Mouse (Mus musculus): ENCODE data around the gene Itgb5. TPM values are rescaled to one million over a fixed set of nuclear protein-coding genes. Genes with fewer than 3 reads are reported as not detected.

Itgb5 gene
- total and polyA plus RNA-seq, 2 experiments from 2014 or later: 18.4 to 46.7 TPM

- no peaks in the 10 kb centered on the region for H3K36me3 ChIP-seq (ENCODE audit: insufficient read depth, low read length)
- DNase-seq (ENCODE audit: low spot score) (peak; percentile 33), ATAC-seq (no peak)
- no peak overlapping the region for H3K4me2 ChIP-seq (ENCODE audit: low read depth, low read length)
- no peaks in the 10 kb centered on the region for H3K27me3 ChIP-seq (ENCODE audit: insufficient read depth, low read length)
- no peak overlapping the region for H3K4me3 ChIP-seq (ENCODE audit: low read length)
- 60% methylated on average over 17 of the region's 17 CpGs for WGBS
- no peaks in the 10 kb centered on the region for H3K9me3 ChIP-seq (ENCODE audit: low read length)
- TF ChIP-seq CTCF (IDR thresholded peaks at IDR 0.05; ENCODE audit: low read depth): peak; percentile 78
- no peaks in the 10 kb centered on the region for H3K4me1 ChIP-seq (ENCODE audit: insufficient read depth, low read length)
- H3K9ac ChIP-seq (replicated peaks; ENCODE audit: low read length): no peak overlapping the region
- H3K27ac ChIP-seq: no peak overlapping the region
Observed at GRCm38 (mm10) chr16:33988358-33989012, 159.0 kb downstream of the Itgb5 start.

GRCm38 (mm10) chr16:33989106-33989505, 159.6 kb downstream of the Itgb5 start:
- Histone ChIP-seq H3K9me3 (ENCODE audit: low read length) (no peaks in the 10 kb centered on the region), H3K4me3 (ENCODE audit: low read length) (no peak overlapping the region), H3K36me3 (ENCODE audit: insufficient read depth, low read length) (no peaks in the 10 kb centered on the region), H3K27ac (no peak overlapping the region), H3K4me1 (ENCODE audit: insufficient read depth, low read length) (no peaks in the 10 kb centered on the region), H3K4me2 (ENCODE audit: low read depth, low read length) (no peak overlapping the region), H3K27me3 (ENCODE audit: insufficient read depth, low read length) (no peaks in the 10 kb centered on the region), H3K9ac (replicated peaks; ENCODE audit: low read length) (no peak overlapping the region)
- DNase-seq (ENCODE audit: low spot score) (no peak), ATAC-seq (no peak)
- 78% methylated on average over 1 of the region's 1 CpGs for WGBS
- no peak for TF ChIP-seq CTCF (IDR thresholded peaks at IDR 0.05; ENCODE audit: low read depth)

- Histone ChIP-seq H3K4me2 (ENCODE audit: low read depth, low read length) (no peak overlapping the region), H3K27ac (no peak overlapping the region), H3K36me3 (ENCODE audit: insufficient read depth, low read length) (no peaks in the 10 kb centered on the region), H3K27me3 (ENCODE audit: insufficient read depth, low read length) (no peaks in the 10 kb centered on the region), H3K9me3 (ENCODE audit: low read length) (no peaks in the 10 kb centered on the region), H3K4me1 (ENCODE audit: insufficient read depth, low read length) (no peaks in the 10 kb centered on the region), H3K9ac (replicated peaks; ENCODE audit: low read length) (no peak overlapping the region), H3K4me3 (ENCODE audit: low read length) (no peak overlapping the region)
- DNase-seq (ENCODE audit: low spot score): no peak
- no peak for ATAC-seq
- 90% methylated on average over 4 of the region's 4 CpGs for whole genome bisulfite sequencing
- TF ChIP-seq CTCF (IDR thresholded peaks at IDR 0.05; ENCODE audit: low read depth): no peak
Observed at GRCm38 (mm10) chr16:33990712-33991111, 161.2 kb downstream of the Itgb5 start.

GRCm38 (mm10) chr16:33994321-33994720, 164.9 kb downstream of the Itgb5 start:
- Histone ChIP-seq H3K9me3 (ENCODE audit: low read length) (no peaks in the 10 kb centered on the region), H3K36me3 (ENCODE audit: insufficient read depth, low read length) (no peaks in the 10 kb centered on the region), H3K27ac (no peak overlapping the region), H3K27me3 (ENCODE audit: insufficient read depth, low read length) (no peaks in the 10 kb centered on the region), H3K4me2 (ENCODE audit: low read depth, low read length) (no peak overlapping the region), H3K9ac (replicated peaks; ENCODE audit: low read length) (no peak overlapping the region), H3K4me1 (ENCODE audit: insufficient read depth, low read length) (no peaks in the 10 kb centered on the region), H3K4me3 (ENCODE audit: low read length) (no peak overlapping the region)
- 67% methylated on average over 6 of the region's 6 CpGs for WGBS
- DNase-seq (ENCODE audit: low spot score) (no peak), ATAC-seq (no peak)
- no peak for TF ChIP-seq CTCF (IDR thresholded peaks at IDR 0.05; ENCODE audit: low read depth)

- Histone ChIP-seq H3K4me2 (ENCODE audit: low read depth, low read length) (no peak overlapping the region), H3K27me3 (ENCODE audit: insufficient read depth, low read length) (no peaks in the 10 kb centered on the region), H3K9me3 (ENCODE audit: low read length) (no peaks in the 10 kb centered on the region), H3K4me3 (ENCODE audit: low read length) (no peak overlapping the region), H3K4me1 (ENCODE audit: insufficient read depth, low read length) (no peaks in the 10 kb centered on the region), H3K27ac (no peak overlapping the region), H3K36me3 (ENCODE audit: insufficient read depth, low read length) (no peaks in the 10 kb centered on the region), H3K9ac (replicated peaks; ENCODE audit: low read length) (no peak overlapping the region)
- WGBS: 78% methylated on average over 3 of the region's 3 CpGs
- DNase-seq (ENCODE audit: low spot score): no peak
- TF ChIP-seq CTCF (IDR thresholded peaks at IDR 0.05; ENCODE audit: low read depth): no peak
- no peak for ATAC-seq
Observed at GRCm38 (mm10) chr16:33995496-33995895, 166.0 kb downstream of the Itgb5 start.

- 6% methylated on average over 5 of the region's 5 CpGs for WGBS
- H3K4me1 ChIP-seq (ENCODE audit: insufficient read depth, low read length): no peaks in the 10 kb centered on the region
- H3K27ac ChIP-seq: no peak overlapping the region
- H3K27me3 ChIP-seq (ENCODE audit: insufficient read depth, low read length): no peaks in the 10 kb centered on the region
- DNase-seq (ENCODE audit: low spot score) (peak; percentile 76), ATAC-seq (no peak)
- no peak overlapping the region for H3K4me2 ChIP-seq (ENCODE audit: low read depth, low read length)
- H3K9me3 ChIP-seq (ENCODE audit: low read length): no peaks in the 10 kb centered on the region
- no peak overlapping the region for H3K4me3 ChIP-seq (ENCODE audit: low read length)
- peak; percentile 86 for TF ChIP-seq CTCF (IDR thresholded peaks at IDR 0.05; ENCODE audit: low read depth)
- H3K9ac ChIP-seq (replicated peaks; ENCODE audit: low read length): no peak overlapping the region
- no peaks in the 10 kb centered on the region for H3K36me3 ChIP-seq (ENCODE audit: insufficient read depth, low read length)
Observed at GRCm38 (mm10) chr16:33996030-33996429, 166.6 kb downstream of the Itgb5 start.

GRCm38 (mm10) chr16:33998011-33998410, 168.5 kb downstream of the Itgb5 start:
- Histone ChIP-seq H3K9ac (replicated peaks; ENCODE audit: low read length) (no peak overlapping the region), H3K4me3 (ENCODE audit: low read length) (no peak overlapping the region), H3K4me2 (ENCODE audit: low read depth, low read length) (no peak overlapping the region), H3K9me3 (ENCODE audit: low read length) (no peaks in the 10 kb centered on the region), H3K27ac (no peak overlapping the region), H3K36me3 (ENCODE audit: insufficient read depth, low read length) (no peaks in the 10 kb centered on the region), H3K4me1 (ENCODE audit: insufficient read depth, low read length) (no peaks in the 10 kb centered on the region), H3K27me3 (ENCODE audit: insufficient read depth, low read length) (no peaks in the 10 kb centered on the region)
- ATAC-seq: 0 out of 2 replicates have a peak, but pooled peaks have one; percentile 11
- DNase-seq (ENCODE audit: low spot score): no peak
- no peak for TF ChIP-seq CTCF (IDR thresholded peaks at IDR 0.05; ENCODE audit: low read depth)
- 75% methylated on average over 6 of the region's 6 CpGs for WGBS

Other genes starting within 250 kb of the Itgb5 start
- 22.8 and 30.4 TPM in 2 replicates for gene Heg1, start 145.3 kb upstream of the Itgb5 start, total RNA-seq (2014; rRNA removed)
- gene Heg1, start 145.3 kb upstream of the Itgb5 start, polyA plus RNA-seq (2015; fragmentation: Nextera tagmentation; extraction: Ambion mirVana): 7.2 and 8.1 TPM in 2 replicates
- not detected in 2 replicates for gene Muc13, start 35.6 kb upstream of the Itgb5 start, total RNA-seq (2014; rRNA removed)
- gene Muc13, start 35.6 kb upstream of the Itgb5 start, polyA plus RNA-seq (2015; fragmentation: Nextera tagmentation; extraction: Ambion mirVana): 0.06 TPM in 1 of 2 replicates, not detected in the other
- 16.7 and 23.6 TPM in 2 replicates for gene Umps, start 137.4 kb downstream of the Itgb5 start, total RNA-seq (2014; rRNA removed)
- gene Umps, start 137.4 kb downstream of the Itgb5 start, polyA plus RNA-seq (2015; fragmentation: Nextera tagmentation; extraction: Ambion mirVana): 23.0 and 23.7 TPM in 2 replicates